Mouse (Mus musculus) frontal cortex, adult (tissue): ENCODE measurements at regions not wholly inside any gene's neighbourhood (a gene's known extent, or its start where the extent isn't known, plus 50 kb on each side); places are given as distances from the start of the nearest gene placed in this dataset.

Experiments used
- ATAC-seq: cut with Nextera tagmentation; 2 replicates; pipeline ENCODE4 v1.9.2; 2017; ENCODE audit warnings: mild to moderate bottlenecking, moderate library complexity, mixed read lengths; ENCODE audit not compliant: low TSS enrichment

DNA sequence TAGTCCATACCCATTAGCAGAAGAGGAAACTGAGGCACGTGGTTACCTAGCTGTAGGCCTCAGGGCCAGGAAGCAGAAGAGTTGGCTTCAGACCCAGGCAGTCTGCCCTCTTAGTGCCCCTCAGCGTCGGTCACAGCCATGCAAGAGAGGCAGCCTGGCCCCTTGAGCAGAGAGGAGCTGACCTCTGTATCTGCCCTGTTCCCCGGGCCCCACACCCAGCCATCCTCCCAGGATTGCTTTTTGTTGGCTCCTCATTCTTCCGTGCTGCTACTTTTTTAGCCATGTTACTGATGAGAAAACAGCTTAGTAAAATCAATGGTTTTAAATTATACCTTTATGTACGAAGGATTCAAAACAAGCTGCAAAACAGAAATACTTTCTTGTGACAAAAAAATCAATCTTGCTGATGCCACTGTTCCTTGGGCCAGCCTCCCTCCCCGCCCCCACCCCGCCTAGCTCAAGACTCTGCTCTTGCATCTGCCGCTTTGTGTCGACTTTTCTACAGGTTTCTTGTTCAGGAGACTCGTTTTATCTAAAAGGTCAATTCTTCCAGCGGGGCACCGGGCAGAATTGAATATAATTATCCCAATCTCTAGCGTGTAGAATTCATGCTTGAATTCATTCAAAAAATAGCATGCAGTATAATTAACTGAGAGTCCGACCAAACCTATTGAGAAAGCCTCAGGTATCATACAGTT lies 70.8 kb downstream of the Sall1 start:
- no peak for ATAC-seq

- no peak for ATAC-seq
Measured at GRCm38 (mm10) chr8:88958843-88959242, 85.1 kb downstream of the Sall1 start.

DNA sequence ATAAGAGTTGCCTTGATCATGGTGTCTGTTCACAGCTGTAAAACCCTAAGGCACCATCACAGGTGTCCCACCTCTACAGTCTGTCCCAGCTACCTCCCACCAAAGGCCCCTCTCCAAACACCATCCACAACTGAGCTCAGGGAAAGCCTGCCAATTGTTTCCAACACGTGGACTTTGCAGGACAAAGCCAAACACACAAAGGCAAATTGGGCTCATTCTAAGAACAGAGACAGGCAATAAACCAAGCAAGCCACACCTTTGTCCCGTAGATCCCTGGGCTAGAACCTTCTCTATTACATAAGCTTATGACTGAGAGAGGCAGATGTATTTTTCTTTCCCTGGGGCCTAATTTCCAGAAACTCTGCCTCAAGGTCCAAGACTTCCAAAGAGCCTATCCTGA lies 90.8 kb downstream of the Sall1 start:
- no peak for ATAC-seq

GRCm38 (mm10) chr8:88951829-88952155 lies 92.2 kb downstream of the Sall1 start:
- ATAC-seq: no peak

GRCm38 (mm10) chr8:88951145-88951828 lies 92.7 kb downstream of the Sall1 start:
- 0 out of 2 replicates have a peak, but pooled peaks have one; percentile 31 for ATAC-seq

GRCm38 (mm10) chr8:88949975-88950374 lies 94.0 kb downstream of the Sall1 start:
- ATAC-seq: no peak

- no peak for ATAC-seq
Measured at GRCm38 (mm10) chr8:88948981-88949380, 95.0 kb downstream of the Sall1 start.

DNA sequence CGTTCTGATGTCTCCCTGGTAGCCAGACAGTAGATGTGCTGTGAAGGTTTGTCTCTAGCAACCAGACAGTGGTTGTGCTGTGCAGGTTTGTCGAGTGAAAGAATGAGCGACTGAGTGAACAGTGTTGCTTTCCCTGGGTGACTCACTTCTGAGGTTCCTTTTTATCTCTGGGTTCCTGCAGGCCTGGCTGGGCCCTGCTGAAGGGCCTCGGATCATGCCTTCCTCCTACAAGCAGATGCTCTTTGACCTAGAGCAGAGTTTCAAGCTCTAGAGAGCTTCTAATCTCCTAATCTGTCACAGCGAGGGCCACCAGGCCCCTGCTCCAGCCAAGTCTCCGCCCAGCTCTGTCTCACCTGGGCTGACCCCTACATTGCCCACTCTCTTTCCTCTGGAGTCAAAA lies 95.6 kb downstream of the Sall1 start:
- no peak for ATAC-seq

GRCm38 (mm10) chr8:88947384-88947783 lies 96.6 kb downstream of the Sall1 start:
- ATAC-seq: no peak

GRCm38 (mm10) chr8:88945656-88946055 lies 98.3 kb downstream of the Sall1 start:
- no peak for ATAC-seq

DNA sequence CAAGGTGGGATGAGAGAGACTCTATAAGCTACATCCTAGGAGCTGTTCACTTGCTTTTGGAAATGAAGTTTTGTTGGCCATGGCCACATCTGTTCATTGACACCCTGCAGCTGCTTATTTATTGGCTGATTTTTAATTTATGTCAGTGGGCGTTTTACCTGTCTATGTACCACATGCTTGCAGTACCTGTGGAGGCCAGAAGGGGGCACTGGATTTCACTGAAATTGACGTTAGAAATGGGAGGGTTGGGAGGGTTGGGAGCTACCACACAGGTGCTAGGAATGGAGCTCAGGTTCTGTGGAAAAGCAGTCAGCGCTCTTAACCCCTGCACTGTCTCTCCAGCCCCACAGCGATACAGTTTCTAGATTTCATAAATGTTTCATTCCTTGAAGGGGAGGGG lies 99.9 kb downstream of the Sall1 start:
- ATAC-seq: no peak

DNA sequence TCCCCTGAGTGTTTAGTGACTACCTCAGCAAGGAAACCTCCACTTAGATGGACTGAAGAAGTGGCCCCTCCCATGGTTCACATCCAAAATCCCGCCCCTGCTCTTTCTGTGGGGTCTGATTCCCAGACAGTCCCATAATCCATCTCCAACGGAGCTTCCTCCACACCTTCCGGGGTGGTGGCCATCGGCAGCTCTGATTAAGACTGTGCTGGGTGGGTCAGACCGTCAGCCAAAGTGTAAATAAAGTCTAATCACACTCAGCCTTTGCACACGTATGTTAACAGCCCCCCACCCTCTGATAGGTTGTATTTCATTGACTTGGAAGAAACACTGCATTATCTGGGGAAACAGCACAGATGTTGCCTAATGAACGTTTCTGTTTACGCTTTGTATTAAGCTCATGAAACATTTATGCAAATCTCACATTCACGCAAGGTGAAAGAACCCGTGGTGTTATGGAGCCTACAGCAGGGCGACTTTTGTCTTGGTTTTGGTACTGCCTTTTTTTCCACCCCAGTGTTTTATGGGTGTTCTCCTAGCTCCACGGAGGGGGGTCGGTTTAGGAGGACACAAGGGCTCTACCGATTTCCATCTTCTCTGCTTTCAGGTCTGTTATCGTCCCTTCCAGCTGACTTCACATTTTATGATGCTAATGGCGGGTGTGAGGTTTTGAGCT lies 104.8 kb downstream of the Sall1 start:
- no peak for ATAC-seq

DNA sequence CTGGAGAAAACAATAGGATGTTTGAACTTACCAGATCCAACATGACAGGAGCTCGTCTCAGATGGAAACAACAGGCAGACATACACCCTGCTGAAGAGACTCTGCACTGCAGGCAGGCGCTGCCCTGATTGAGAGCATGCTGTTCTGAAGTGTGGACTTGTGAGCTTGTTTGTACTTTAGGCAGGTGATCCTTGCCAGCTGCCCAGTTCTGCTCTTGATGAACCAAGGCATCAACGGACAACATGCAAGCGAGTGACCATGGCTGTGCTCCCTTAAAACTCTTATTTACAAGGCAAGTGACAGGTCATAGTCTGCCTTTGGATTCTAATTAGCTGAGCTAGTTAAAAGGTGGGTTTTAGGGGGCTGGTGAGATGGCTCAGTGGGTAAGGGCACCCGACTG lies 109.3 kb downstream of the Sall1 start:
- no peak for ATAC-seq

GRCm38 (mm10) chr8:88931050-88931449 lies 112.9 kb downstream of the Sall1 start:
- ATAC-seq: no peak

- no peak for ATAC-seq
Measured at GRCm38 (mm10) chr8:88930370-88930769, 113.6 kb downstream of the Sall1 start.

DNA sequence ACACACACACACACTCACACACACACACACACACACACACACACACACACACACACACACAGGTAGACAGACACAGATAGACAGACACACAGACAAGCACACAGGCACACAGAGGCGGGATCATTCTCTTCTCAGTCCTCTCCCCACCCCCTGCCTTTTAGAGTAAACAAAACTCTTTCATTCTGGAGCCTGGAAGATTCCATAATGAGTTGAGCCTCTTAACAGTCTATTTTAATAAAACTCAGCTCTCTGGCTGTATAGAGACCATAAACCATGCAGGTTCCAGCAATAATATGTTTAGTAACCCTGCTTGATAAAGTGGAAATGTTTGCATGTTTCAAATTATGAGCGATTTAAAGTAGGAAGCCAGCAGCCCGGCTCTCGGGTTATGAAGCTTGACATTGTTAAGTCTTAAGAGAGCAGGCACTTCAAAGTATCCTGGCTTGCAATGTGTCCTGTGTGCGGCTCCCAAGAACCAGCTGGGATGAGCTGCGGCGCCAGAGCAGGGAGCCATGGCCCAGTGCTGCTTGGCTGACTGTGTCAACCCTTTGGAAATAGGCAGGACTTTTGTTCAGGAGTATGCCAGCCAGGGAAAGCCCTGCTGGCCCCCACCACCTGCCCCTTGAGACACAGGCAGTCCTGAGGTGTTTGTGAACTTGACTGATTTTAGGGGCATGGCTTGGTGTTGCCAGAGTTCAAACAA lies 115.1 kb downstream of the Sall1 start:
- ATAC-seq: no peak

DNA sequence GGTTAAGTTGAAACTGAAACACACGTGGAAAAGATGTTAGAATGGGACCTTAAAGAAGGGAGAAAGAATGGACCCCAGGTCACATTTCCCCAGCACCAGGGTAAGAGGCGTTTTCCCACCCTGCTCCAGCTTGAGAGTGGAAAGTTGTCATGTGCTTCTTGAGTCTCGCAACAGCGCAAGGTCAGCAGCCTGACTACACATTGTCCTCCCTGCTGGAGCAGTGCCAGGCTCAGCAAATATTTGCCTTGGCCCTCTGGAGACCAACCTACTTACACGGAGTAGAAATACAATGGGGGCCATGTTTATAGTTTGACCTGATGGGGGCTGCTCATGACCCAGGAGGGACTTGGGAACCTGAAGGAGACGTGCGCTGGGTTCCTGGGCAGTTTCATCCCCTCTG lies 121.1 kb downstream of the Sall1 start:
- no peak for ATAC-seq

GRCm38 (mm10) chr8:88921967-88922366 lies 122.0 kb downstream of the Sall1 start:
- no peak for ATAC-seq

GRCm38 (mm10) chr8:88919282-88919681 lies 124.7 kb downstream of the Sall1 start:
- no peak for ATAC-seq

DNA sequence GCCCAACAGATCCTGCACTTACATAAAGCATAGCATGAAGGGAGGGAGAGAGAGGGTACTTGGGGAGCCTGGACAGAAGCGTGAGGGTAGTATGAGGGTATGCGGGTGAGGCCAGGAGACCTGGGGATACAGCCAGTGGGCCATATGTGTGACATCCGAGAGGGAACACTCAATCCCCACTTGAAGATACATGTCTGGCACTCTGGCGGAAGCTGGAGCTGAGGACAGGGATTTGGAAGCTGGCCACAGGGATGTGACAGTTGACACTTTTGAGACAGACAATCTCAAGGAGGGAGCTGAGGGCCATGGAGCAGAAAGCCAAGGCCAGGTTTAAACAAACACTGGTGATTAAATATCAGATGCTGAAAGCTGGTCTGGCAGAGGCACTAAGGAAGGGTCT lies 127.9 kb downstream of the Sall1 start:
- no peak for ATAC-seq

GRCm38 (mm10) chr8:88914657-88915056 lies 129.3 kb downstream of the Sall1 start:
- no peak for ATAC-seq

DNA sequence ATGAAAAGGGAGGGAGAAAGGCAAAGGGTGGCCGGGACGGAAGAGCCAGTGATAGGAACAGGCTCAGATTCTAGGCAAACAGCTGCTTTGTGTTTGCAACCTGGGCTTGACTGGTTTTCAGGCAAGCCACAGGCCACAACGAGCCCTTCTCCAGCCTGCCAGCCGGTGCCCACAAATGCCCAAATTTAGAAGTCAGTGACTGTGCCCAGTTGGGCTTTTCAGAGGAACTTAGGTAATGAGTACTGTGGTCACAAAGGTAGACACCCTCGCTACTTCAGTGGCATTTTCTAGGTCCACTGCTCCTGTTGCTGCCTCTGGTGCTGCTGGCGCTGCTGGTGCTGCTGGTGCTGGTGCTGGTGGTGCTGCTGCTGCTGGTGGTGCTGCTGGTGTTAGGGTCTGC lies 129.8 kb downstream of the Sall1 start:
- no peak for ATAC-seq

GRCm38 (mm10) chr8:88906244-88906643 lies 137.7 kb downstream of the Sall1 start:
- ATAC-seq: no peak
